Mouse (Mus musculus) cerebellum, adult 2 months (tissue): Measurements from ENCODE around the gene Cldn7. TPM values are rescaled to one million over a fixed set of nuclear protein-coding genes. Genes with fewer than 3 reads are reported as not detected.

Source experiments
- DNase-seq, 2 experiments: peaks; one replicate each; pipeline ENCODE4 v3.0.0; 2021
- H3K27ac ChIP-seq: fragments of 200-500 bp; 2 replicates; pipeline ENCODE4 v1.5.1; 2012; ENCODE audit warnings: low read length, control low read depth, inconsistent platforms; ENCODE audit not compliant: insufficient read depth
- H3K27me3 ChIP-seq: fragments of 200-500 bp; 2 replicates; pipeline ENCODE4 v1.6.1; 2012; ENCODE audit warnings: inconsistent platforms, mild to moderate bottlenecking, low read length, moderate library complexity; ENCODE audit not compliant: control insufficient read depth, insufficient read depth
- H3K4me1 ChIP-seq: fragments of 200-500 bp; 2 replicates; pipeline ENCODE4 v1.6.1; 2011; ENCODE audit warnings: low read length; ENCODE audit not compliant: control insufficient read depth, insufficient read depth
- H3K4me3 ChIP-seq: fragments of 200-500 bp; replicated peaks from 2 replicates; pipeline ENCODE3; 2011; ENCODE audit warnings: mild to moderate bottlenecking, low read depth, low read length, control low read depth; ENCODE audit not compliant: insufficient read depth
- CTCF ChIP-seq: fragments of 200-500 bp; IDR thresholded peaks from 2 replicates; pipeline ENCODE4 v1.5.1; 2011; ENCODE audit warnings: low read depth, mild to moderate bottlenecking, control low read depth, low read length, moderate library complexity, borderline replicate concordance; ENCODE audit not compliant: insufficient read depth
- POLR2A ChIP-seq: fragments of 200-500 bp; IDR thresholded peaks from 2 replicates; pipeline ENCODE4 v1.6.1; 2011; ENCODE audit warnings: low read length, control low read depth, borderline replicate concordance; ENCODE audit not compliant: insufficient read depth
- WGBS: fragments of 180-500 bp; shearing (Covaris S2); methylation state at CpG from one replicate; pipeline ENCODE4 v1.1.7; 2018; 5-methylcytosine and 5-hydroxymethylcytosine counted together
- polyA plus RNA-seq: library from polyadenylated mRNA; depleted of rRNA; stranded (reverse); fragments of >200 nt; gene quantifications from 2 replicates; pipeline ENCODE4 v1.2.3, GENCODE M21; 2012

Gene Cldn7
- polyA plus RNA-seq, 1 experiment = 0.33 TPM

DNA sequence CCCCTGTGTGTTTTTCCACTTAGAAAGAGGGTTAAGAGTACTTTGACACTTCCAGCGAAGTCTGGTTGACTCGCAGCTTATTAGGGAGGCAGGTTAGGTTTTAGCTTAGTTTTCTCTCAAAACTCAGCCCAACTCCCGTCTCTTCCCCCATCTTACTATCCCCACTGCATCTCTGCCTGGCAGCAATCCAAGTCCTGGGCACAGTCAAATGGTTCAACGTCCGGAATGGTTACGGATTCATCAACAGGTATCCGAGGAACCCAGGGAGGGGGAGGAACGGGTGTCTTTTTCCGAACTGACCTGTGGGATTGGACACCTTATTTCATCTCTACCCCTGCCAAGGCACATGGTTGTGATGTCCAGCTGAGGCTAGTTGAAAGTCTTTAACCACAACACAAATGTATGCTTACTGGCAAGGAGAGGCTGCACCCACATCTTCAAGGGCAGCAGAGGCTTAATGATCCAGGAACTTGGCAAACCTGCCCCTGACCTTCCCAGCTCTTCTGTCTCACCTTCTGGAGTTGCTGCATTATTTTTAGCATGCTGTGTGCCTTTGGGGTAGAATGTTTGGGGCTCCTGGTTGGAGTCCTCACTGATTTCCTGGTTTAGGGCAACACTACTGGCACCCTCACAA is 27.7 kb upstream of the Cldn7 start:
- Histone ChIP-seq H3K27me3 (no peaks in the 10 kb centered on the region), H3K27ac (no peak overlapping the region), H3K4me3 (no peak overlapping the region), H3K4me1 (peaks cover 4% of the 10 kb centered on the region; the same call in 1 of the 2 replicates)
- no peak for TF ChIP-seq CTCF
- no peak for TF ChIP-seq POLR2A
- 18% methylated on average over 9 of the region's 9 CpGs for WGBS
- no peak for DNase-seq

DNA sequence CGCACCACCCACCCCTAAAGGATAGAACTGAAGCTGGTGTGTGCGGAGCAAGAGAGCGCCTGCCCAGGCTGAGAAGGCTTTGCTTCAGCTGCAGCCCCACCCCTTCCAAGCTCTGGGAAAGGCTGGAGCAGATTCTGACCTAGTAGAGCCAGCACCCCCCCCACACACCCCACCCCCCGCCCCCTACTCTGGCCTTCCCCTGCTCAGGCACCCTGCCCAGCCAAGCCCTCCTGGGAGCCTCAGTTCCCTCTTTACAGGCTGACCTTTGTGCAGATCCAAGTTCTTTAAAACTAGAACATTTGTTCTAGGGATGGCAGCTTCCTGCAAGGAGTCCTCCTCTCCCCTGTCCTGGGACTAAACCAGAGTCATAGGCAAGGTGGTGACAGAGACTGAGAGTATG is 27.2 kb upstream of the Cldn7 start:
- DNase-seq = no peak
- 47% methylated on average over 4 of the region's 4 CpGs for WGBS
- H3K4me3 ChIP-seq = no peak overlapping the region
- H3K4me1 ChIP-seq = peaks cover 4% of the 10 kb centered on the region; the same call in 1 of the 2 replicates
- TF ChIP-seq CTCF (no peak), POLR2A (no peak)
- H3K27ac ChIP-seq = no peak overlapping the region
- no peaks in the 10 kb centered on the region for H3K27me3 ChIP-seq

DNA sequence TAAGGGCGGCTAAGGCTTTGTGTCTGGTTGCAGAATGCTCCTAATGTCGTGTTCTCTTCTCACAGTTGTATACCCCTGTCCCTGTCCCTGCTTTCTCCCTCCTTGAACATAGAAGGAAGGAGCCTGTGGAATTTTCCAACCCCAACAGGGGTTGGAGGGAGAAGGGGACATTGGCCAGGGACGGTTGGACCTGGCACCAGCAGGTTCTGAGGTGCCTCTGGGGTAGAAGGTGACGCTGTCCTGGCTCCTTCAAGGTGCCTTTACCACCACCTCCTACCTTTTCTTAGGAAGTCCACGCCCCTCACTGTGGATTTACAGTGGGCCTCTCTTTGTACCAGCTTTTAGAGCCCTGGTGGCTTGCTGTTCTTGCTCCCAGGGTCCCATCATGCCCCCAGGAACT is 26.7 kb upstream of the Cldn7 start:
- WGBS = 82% methylated on average over 5 of the region's 5 CpGs
- Histone ChIP-seq H3K27me3 (no peaks in the 10 kb centered on the region), H3K4me1 (peaks cover 4% of the 10 kb centered on the region; the same call in 1 of the 2 replicates), H3K4me3 (no peak overlapping the region), H3K27ac (no peak overlapping the region)
- TF ChIP-seq CTCF (no peak), POLR2A (no peak)
- DNase-seq = no peak

DNA sequence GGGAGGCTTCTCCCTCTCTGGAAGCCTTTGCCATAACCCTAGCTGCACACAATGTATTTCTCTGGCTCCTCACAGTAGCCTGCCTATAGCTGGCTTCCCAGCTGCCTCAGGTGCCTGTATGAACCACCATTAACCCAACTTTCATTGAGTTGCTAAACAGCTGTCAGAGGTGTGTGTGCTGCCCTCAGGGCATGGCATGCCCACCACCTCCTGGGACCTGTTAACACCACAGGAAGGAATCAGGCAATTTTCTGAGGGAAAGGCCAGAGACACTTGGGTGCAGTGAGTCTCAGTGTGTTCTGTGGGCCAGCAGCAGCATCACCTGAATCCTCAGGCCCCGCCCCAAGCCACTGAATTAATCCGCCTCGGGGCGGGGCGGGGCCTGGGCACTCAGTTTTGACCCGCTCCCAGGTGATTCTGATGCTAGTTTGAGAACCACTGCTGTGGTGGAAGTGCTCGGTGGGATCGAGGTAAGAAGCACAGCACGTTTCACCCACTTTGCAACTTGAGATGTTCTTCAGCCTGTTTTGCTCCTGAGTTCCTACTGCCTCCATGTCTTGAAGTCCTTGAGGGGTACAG is 26.1 kb upstream of the Cldn7 start:
- DNase-seq = no peak
- 51% methylated on average over 9 of the region's 9 CpGs for WGBS
- peaks cover 4% of the 10 kb centered on the region; the same call in 1 of the 2 replicates for H3K4me1 ChIP-seq

DNA sequence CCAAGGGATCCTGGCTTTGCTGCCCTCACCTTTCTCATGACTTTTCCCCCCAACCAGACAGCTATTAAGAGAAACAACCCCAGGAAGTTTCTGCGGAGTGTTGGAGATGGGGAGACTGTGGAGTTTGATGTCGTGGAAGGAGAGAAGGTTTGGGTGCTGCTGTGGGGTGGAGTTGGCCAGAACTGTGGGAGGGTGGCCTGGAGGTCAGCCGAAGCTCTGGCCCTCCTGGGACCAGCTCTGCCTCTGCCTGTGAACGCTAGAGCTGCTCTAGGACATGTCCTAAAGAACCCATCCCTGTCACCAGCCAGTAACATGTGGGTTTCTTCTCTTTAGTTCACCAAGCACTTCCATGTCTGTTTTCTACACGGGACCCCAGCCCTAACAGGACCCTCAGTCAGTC is 25.4 kb upstream of the Cldn7 start:
- 67% methylated on average over 5 of the region's 5 CpGs for WGBS
- TF ChIP-seq CTCF = no peak
- no peak for DNase-seq
- no peak overlapping the region for H3K4me3 ChIP-seq
- H3K27me3 ChIP-seq = no peaks in the 10 kb centered on the region
- H3K27ac ChIP-seq = no peak overlapping the region
- peaks cover 4% of the 10 kb centered on the region; the same call in 1 of the 2 replicates for H3K4me1 ChIP-seq

More for the DNA sequence above, 26.1 kb upstream of the Cldn7 start:
- Histone ChIP-seq H3K27me3 (no peaks in the 10 kb centered on the region), H3K27ac (no peak overlapping the region), H3K4me3 (no peak overlapping the region)
- TF ChIP-seq POLR2A = no peak
- no peak for TF ChIP-seq CTCF

DNA sequence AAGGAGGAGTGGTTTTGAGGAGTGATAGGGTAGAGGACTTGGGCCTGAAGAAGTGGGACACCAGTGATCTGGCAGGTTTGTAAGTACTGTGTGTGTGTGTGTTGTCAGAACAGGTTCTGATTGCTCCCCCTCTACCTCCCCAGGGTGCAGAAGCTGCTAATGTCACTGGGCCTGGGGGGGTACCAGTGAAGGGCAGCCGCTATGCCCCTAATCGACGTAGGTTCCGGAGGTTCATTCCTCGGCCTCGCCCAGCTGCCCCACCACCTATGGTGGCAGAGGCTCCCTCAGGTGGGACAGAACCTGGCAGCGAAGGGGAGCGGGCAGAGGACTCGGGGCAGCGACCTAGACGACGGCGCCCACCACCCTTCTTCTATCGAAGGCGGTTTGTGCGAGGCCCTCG is 24.8 kb upstream of the Cldn7 start:
- 92% methylated on average over 17 of the region's 17 CpGs for WGBS
- peaks cover 4% of the 10 kb centered on the region; the same call in 1 of the 2 replicates for H3K4me1 ChIP-seq
- TF ChIP-seq POLR2A (no peak), CTCF (no peak)
- no peak overlapping the region for H3K4me3 ChIP-seq
- DNase-seq = no peak
- no peak overlapping the region for H3K27ac ChIP-seq
- no peaks in the 10 kb centered on the region for H3K27me3 ChIP-seq

DNA sequence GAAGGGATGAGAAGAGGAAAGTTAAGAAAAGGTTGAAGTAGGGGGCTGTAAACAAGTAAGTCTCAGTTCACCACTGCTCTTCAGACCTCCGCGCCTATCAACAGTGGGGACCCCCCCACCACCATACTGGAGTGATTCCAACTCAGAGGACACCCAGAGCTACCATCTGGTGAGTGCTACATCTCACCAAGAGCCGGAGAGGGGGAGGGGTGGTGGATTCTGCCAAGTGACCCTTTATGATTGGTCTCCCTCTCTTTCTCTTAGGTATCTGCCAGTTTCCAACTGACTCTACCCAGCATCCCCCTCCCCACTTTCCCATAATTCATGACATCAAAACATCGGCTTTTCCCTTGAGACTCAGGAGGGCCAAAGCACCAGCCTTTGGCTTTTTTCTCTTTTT is 23.6 kb upstream of the Cldn7 start:
- DNase-seq = no peak
- peaks cover 4% of the 10 kb centered on the region; the same call in 1 of the 2 replicates for H3K4me1 ChIP-seq
- H3K27ac ChIP-seq = no peak overlapping the region
- TF ChIP-seq CTCF = no peak
- TF ChIP-seq POLR2A = no peak
- H3K4me3 ChIP-seq = no peak overlapping the region
- no peaks in the 10 kb centered on the region for H3K27me3 ChIP-seq
- WGBS = 25% methylated on average over 4 of the region's 4 CpGs

DNA sequence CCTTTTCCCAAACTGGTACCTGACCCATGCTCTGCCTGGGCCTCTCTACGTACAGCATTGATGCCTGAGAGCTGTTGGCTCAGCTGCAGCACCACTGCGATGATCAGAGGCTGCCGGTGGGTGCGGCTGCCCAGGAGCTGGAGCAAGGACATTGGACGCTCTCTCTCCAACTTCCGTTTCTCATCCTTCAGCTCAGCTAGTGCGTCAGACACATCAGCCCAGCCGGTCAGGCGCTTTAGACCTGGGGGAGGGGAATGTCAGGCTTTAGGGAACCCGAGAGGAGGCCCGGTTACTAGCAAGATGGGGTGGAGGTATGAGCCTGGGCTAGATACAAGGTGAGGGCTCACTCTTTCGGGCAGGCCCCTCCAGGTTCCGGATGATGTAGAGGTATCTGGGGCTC is 19.4 kb upstream of the Cldn7 start:
- WGBS = 83% methylated on average over 13 of the region's 13 CpGs
- no peak overlapping the region for H3K4me3 ChIP-seq
- TF ChIP-seq POLR2A = no peak
- TF ChIP-seq CTCF = no peak
- H3K4me1 ChIP-seq = peaks cover 4% of the 10 kb centered on the region; the same call in 1 of the 2 replicates
- peaks cover 2% of the 10 kb centered on the region; the same call in 1 of the 2 replicates for H3K27me3 ChIP-seq
- no peak for DNase-seq
- no peak overlapping the region for H3K27ac ChIP-seq
